Mouse (Mus musculus) ES-Bruce4 (cell line): ENCODE results near the gene Ctsa.

Source experiments
- CTCF ChIP-seq: IDR thresholded peaks from one replicate; pipeline ENCODE4 v1.8.1; 2011; ENCODE audit warnings: low read depth, low read length
- EP300 ChIP-seq: IDR thresholded peaks from 2 replicates; pipeline ENCODE4 v1.6.1; 2011; ENCODE audit warnings: low read depth, low read length; ENCODE audit not compliant: insufficient read depth
- POLR2A ChIP-seq: IDR thresholded peaks from one replicate; pipeline ENCODE4 v1.8.1; 2011; ENCODE audit warnings: low read length; ENCODE audit not compliant: insufficient read depth

DNA sequence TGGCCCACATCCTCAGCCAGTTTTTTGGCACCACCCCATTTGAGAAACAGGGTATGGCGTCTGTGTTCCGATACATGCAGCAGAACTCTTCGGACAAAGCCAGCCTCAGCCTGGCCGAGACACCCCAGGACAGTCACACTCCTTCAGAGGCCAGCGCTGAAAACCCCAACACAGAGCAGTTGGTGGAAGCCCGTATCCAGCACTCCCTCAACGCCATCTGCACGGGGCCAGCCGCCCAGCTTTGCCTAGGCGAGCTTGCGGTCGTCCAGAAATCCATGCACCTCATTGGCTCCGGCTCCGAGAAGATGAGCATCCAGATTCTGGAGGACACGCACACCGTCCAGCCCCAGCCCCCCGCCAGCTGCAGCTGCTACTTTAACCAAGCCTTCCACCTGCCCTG, 7.2 kb upstream of the Ctsa start:
- TF ChIP-seq CTCF, result no peak
- TF ChIP-seq POLR2A, result no peak
- TF ChIP-seq EP300, result no peak
